Mouse (Mus musculus) E14TG2a.4 (cell line): ENCODE data around the gene Pif1.

ENCODE experiments used
- CTCF ChIP-seq: conservative IDR thresholded peaks from 2 replicates; pipeline ENCODE4 v1.5.1; 2014; ENCODE audit warnings: low read length
- NANOG ChIP-seq: IDR thresholded peaks from 2 replicates; pipeline ENCODE4 v1.6.1; 2014; ENCODE audit warnings: borderline replicate concordance, low read length, mixed read lengths
- POU5F1 ChIP-seq: IDR thresholded peaks from 2 replicates; pipeline ENCODE4 v1.6.1; 2014; ENCODE audit warnings: low read length, borderline replicate concordance

- TF ChIP-seq NANOG (no peak), CTCF (no peak), POU5F1 (no peak)
These were observed 39.8 kb upstream of the Pif1 start for GRCm38 (mm10) chr9:65547111-65547510.
